Mouse (Mus musculus): ENCODE data around the gene Igsf9.

DNA sequence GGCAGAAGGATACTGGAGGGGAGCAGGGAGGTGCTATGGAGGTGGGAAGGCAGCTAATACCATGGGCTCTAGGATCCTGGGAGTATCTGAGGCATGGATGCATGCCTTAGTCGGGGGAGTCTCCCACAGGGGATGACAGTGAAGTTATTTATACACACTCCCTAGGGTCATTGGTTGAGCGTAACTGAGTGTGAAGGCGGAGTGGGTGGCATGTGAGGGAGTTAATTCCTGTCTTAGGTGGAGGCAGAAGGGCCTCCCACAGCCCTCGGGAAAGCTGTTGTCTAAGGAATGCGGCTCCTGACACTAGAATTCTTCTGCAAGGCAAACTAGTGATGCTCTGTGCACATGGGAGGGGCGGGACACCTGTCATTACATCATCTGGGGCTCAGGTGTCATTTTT, 44.8 kb upstream of the Igsf9 start:
- TF ChIP-seq CTCF (conservative IDR thresholded peaks at IDR 0.05; ENCODE audit: low read length) (no peak), NANOG (IDR thresholded peaks at IDR 0.05; ENCODE audit: borderline replicate concordance, low read length) (no peak), POU5F1 (IDR thresholded peaks at IDR 0.05; ENCODE audit: borderline replicate concordance, low read length) (no peak)
